Mouse (Mus musculus) thymus, postnatal 36 days (tissue): ENCODE results near the gene Kif23.
A peak's percentile ranks its signal among the peaks of the same experiment; 100 is the strongest.

Experiments used
- DNase-seq, 2 experiments: peaks; one replicate each; pipeline ENCODE4 v3.0.0; 2022; ENCODE audit warnings: mixed read lengths in 2 of 2

Kif23 gene

DNA sequence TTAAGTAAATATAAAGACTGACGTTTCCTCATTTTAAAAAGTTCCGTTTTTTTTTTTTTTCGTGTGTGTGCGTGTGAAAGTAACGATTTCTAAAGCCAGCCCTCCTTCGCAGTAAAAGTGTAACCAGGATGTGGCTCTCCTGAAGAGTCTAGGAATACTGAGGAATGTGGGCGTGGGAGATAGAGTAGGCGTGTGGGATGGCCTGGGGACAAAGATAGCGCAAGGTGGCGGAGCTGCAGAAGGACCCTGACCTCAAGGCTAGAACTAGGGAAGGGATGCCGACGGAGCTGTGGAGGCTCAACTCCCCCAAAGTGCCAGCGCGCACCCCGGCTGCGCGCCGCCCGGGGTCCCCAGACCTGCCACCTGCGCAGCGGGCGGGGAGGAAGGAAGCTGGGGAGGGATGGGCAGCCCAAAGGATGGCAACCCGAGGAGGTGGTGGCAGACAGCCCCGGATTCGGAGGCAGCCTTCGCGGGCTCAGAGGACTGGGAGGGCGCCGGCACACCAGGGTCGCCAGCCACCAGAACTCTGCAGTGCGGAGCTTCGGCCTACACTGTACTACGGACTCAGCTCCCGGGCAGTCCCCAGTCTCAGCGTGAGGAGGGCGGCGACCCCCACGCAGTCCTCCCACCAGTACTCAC lies 482 bp downstream of the Kif23 start:
- DNase-seq = peak; percentile 77 to 85

- no peak for DNase-seq
Measured at GRCm38 (mm10) chr9:61941054-61941453, 5.5 kb downstream of the Kif23 start.

GRCm38 (mm10) chr9:61933333-61933732 lies 13.2 kb downstream of the Kif23 start:
- no peak for DNase-seq

- DNase-seq = no peak
Measured at GRCm38 (mm10) chr9:61932009-61932408, 14.6 kb downstream of the Kif23 start.

- DNase-seq = peak; percentile 39 to 59
Measured at GRCm38 (mm10) chr9:61925086-61925660, 21.4 kb downstream of the Kif23 start.

GRCm38 (mm10) chr9:61920331-61920730 lies 26.2 kb downstream of the Kif23 start:
- no peak for DNase-seq

- no peak for DNase-seq
Measured at GRCm38 (mm10) chr9:61919464-61919863, 27.1 kb downstream of the Kif23 start.

GRCm38 (mm10) chr9:61917436-61917835 lies 29.1 kb downstream of the Kif23 start:
- DNase-seq = no peak

DNA sequence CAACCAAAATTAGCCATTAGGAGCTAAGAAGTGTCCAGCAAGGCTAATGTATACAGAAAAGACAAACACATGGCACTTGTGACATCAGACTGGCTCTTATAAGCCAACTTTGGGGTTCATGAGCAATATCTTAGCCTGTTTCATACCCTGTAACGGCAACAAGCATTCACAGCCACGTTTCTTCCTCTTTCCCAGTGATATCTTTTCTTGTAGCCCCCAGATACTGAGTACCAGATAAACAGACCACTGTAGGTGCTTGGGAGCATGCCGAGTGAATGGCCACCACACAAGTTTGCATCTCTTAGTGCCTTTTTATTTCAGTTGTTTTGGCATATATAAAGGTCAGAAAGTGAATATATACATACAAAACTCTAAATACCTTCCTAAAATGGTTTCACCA lies 29.6 kb downstream of the Kif23 start:
- no peak for DNase-seq

GRCm38 (mm10) chr9:61915393-61916005 lies 31.1 kb downstream of the Kif23 start:
- no peak for DNase-seq

DNA sequence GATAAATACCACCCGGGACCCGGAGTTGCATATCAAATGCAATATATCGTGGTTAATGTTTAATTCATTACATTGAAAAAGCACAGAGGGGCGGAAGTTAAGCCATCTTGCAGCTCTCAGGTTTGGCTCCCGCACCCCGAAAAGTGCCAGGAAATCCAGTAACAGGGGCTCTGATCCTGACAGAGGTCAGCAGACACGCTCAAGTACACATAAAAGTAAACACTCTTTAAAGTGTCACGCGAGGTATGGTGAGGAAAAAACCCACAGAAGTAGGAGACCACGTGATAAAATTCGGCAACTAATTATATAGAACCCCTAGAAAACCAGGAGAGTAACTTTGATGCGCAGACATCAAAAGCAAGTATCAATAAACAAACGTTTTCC lies 31.7 kb downstream of the Kif23 start:
- no peak for DNase-seq

GRCm38 (mm10) chr9:61914203-61914916 lies 32.2 kb downstream of the Kif23 start, which contains the start of gene Rplp1:
Rplp1 (minus strand) TSS chr9:61914542.
- DNase-seq = peak; percentile 95 to 97

DNA sequence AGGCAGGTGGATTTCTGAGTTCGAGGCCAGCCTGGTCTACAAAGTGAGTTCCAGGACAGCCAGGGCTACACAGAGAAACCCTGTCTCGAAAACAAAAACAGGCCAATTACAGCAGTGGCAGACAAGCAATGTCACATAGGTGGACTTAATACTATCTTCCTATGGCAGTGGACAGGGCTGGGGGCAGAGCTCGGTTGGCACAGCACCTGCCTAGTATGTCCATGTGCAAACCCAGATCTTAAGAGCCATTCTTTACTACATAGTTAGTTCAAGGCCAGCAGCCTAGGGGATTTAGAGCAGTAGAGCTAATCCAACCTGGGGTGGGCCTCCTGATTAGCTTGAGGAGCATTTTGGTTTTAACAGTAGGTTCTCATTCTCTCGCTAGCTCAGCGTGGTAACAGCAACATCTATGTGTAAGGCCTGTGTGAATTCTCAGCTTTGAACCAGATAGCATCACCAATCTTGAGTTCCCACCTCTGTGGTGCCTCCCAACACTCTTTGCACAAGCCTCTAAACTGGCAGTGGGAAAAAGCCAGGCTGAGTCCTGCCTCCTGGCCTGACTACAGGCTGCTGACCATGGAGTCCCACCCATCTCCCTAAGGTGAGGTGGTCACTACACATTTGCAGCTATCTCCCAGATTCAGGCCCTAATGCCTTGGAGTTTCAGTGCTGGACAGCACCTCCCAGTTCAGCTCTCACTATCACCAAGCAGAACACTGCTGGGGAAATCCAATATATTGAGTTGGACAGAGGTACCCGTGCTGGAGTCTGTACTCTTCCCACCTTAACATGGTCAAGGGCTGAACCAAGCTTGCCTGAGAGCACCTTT lies 35.1 kb downstream of the Kif23 start:
- no peak for DNase-seq

DNA sequence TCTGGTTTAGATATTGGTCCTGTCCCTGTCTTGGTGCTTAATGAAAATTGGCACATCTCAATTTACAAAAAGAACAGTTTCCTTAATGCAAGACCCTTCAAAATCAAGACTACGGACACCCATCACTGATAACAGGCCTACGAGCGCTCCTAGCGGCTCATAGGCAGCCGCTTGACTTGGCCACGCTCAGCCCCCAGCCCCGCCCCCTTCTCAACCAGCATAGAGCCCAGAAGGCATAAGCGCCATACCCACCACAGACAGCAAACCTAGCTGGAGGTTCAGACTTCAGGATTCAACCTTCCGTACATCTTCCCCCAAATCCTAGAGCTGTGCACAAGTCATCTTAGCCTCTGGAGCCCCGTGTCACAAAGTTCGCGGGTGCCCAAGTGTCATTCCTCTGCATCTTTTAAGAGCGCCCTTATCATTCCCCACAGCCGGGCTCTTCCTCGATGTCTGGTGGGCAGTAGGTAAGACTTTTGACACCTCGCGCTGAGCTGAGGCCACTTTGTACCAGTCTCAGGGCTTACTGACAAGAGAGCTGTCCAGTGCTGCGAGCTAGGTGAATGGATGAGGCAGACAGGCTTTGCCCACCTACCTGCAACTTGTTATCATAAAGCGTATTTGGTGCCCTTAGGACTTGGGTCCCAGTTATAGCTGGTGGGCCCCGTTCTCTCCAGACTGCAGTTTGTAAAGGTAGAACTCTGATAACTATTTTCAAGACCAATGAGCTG lies 35.9 kb downstream of the Kif23 start:
- DNase-seq = no peak

DNA sequence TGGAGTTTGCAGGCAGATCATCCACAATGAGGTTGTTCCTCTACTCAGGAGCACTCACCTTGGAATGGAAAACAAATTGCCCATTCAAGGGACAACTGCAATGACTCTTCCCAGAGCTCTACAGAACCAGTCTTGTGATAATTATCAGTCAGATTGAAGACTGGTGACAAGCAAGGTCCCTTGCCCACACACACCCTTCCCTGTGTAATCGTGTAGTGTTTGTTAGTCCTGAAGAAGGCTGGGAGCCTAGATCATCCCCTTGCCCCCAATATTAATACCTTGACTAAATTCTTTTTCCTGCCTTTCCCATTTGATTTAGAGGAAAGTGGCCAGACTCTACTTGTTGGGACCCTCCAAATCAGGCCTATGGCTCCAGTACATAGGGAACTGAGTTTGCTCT lies 36.9 kb downstream of the Kif23 start:
- DNase-seq = no peak

GRCm38 (mm10) chr9:61908832-61909407 lies 37.7 kb downstream of the Kif23 start:
- no peak for DNase-seq

- no peak for DNase-seq
Measured at GRCm38 (mm10) chr9:61908341-61908740, 38.2 kb downstream of the Kif23 start.

DNA sequence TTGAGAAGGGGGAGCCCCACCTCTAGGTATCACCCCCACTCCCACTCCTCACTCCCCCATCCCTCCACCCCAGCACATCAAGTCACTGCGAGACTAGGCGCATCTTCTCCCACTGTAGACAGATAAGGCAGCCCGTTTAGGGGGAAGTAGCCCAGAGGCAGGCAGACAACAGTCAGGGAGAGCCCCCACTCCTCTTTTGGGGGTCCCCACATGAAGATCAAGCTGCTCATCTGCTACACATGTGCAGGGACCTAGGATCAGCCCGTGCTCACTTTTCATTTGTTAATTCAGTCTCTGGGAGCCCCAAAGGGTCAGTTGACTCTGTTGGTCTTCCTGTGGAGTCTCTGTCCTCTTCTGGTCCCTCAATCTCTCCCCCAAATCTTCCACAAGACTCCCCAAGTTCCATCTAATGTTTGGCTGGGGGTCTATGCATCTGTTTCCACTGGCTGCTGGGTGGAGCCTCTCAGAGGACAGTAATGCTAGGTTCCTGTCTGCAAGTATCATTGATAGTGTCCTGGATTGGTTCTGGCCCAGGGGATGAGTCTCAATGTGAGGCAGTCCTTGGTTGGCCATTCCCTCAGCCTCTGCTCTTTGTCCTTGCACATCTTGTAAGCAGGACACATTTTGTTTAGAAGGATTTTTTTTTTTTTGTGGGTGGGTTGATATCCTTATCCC lies 38.8 kb downstream of the Kif23 start:
- no peak for DNase-seq

- DNase-seq = peak; percentile 64 to 67
Measured at GRCm38 (mm10) chr9:61906912-61907311, 39.7 kb downstream of the Kif23 start.

GRCm38 (mm10) chr9:61905576-61905975 lies 41.0 kb downstream of the Kif23 start:
- no peak for DNase-seq

GRCm38 (mm10) chr9:61904201-61904600 lies 42.4 kb downstream of the Kif23 start:
- no peak for DNase-seq
